Mouse (Mus musculus) small intestine, adult 2 months (tissue): ENCODE results near the gene St7.

Source experiments
- CTCF ChIP-seq: fragments of 200-500 bp; IDR thresholded peaks from 2 replicates; pipeline ENCODE4 v1.5.1; 2012; ENCODE audit warnings: low read depth, mild to moderate bottlenecking, control low read depth, inconsistent platforms, low read length, moderate library complexity, mixed read lengths; ENCODE audit not compliant: insufficient replicate concordance, insufficient read length; ENCODE audit errors: extremely low read depth
- POLR2A ChIP-seq: fragments of 200-500 bp; IDR thresholded peaks from 2 replicates; pipeline ENCODE4 v1.6.1; 2012; ENCODE audit warnings: low read depth, mild to moderate bottlenecking, control low read depth, inconsistent platforms, low read length, moderate library complexity

GRCm38 (mm10) chr6:17764660-17764998 is 71.9 kb downstream of the St7 start:
- TF ChIP-seq CTCF (no peak), POLR2A (no peak)
